Mouse (Mus musculus): ENCODE measurements around the gene Vstm2b.

GRCm38 (mm10) chr7:40916761-40917160 lies 18.6 kb downstream of the Vstm2b start:
- TF ChIP-seq POLR2A (IDR thresholded peaks at IDR 0.05; ENCODE audit: low read depth, low read length) = no peak
- TF ChIP-seq CTCF (IDR thresholded peaks at IDR 0.05; ENCODE audit: borderline replicate concordance, insufficient read depth, low read length) = no peak
